Mouse (Mus musculus) B cell, adult (primary cell): ENCODE results near the gene Gm5483. TPM values are rescaled to one million over a fixed set of nuclear protein-coding genes. Genes with fewer than 3 reads are reported as not detected.

ENCODE experiments used
- total RNA-seq: library from RNA; stranded (reverse); gene quantifications from 4 replicates; pipeline ENCODE4 v1.2.4, GENCODE M21; 2023; ENCODE audit not compliant: inconsistent age

Gm5483 gene
- not detected in 4 replicates for total RNA-seq

DNA sequence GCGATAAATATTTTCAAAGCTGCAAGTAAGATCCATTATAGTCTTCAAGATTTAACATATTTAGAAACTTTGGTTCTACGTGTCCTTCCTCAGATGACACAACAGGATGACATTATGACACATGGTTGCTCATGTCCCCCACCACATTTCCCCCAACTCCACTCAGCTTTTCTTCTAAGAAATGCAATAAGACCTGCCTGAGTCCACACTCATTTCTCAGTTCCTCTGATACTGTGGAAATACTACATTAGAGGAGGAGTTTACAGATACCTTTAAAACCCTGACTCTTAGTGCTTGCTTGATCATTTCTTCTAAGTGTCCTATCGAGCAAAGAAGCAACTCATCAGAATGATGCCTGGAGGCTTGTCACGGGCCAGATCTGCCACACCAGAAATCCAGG lies at the start of gene Gm5483:
Gene Gm5483, plus strand, starts transcription at position 301 of the 400 bp plus-strand sequence.

DNA sequence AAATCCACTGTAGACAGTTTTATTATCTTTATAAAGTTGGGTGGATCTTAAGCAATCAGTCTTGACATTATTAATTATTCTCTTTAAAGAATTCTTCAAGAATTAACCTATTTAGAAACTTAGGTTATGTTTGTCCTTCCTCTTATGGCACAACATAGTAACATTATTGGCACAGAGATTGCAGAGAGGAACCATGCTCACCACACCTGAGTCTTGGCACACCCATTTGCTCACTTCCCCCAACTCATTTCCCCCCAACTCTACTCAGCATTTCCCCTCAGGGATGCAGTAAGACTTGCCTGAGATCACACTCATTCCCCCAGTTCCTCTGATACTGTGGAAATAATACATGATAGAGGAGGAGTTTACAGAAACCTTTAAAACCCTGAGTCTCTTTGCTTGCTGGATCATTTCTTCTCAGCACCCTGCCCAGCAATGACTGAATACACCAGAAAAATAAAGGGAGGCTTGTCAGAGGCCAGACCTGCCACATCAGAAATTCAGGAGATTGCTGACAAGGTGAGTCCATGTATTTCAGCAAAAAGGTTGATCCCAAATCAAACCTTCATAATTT lies 27.5 kb upstream of the Gm5483 start, which contains the start of gene Stfa2l1:
Gene Stfa2l1, plus strand, starts transcription at position 410 of the 574 bp plus-strand sequence.

DNA sequence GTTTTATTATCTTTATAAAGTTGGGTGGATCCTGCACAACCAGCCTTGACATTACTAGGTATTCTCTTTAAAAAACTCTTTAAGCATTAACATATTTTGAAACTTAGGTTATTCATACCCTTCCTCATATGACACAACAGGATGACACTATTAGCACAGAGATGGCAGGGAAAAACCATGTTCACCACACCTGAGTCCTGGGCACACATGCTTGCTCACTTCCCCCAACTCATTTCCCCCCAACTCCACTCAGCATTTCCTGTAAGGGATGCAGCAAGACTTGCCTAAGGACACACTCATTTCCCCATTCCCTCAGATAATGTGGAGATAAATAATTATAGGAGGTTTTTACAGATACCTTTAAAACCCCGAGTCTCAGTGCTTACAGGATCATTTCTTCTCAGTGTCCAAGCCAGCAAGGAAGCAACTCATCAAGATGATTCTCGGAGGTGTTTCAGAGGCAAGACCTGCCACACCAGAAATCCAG lies 26.0 kb downstream of the Gm5483 start, which contains the start of gene Gm5416:
Gene Gm5416, plus strand, starts transcription at position 437 of the 487 bp plus-strand sequence.

DNA sequence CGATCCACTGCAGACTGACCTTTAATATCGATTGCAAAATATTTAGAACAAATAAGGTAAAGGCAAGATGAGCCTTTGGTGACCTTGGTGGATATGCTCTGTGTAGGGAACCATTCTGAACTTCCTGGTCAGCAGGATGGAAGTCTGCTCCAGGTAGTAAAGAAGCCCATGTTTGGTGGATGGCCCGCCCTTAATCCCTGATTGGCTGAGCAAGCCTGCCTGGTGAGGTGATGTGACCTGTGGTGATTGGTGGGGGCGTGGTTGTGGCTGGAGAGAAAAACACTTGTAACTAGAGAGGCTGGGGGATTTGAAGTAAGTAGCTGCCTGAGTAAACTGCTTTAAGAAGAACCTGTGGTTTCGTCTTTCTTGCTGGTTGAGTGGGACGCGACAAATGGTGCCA lies 37.2 kb downstream of the Gm5483 start, which contains the start of gene 2010005H15Rik:
Gene 2010005H15Rik, plus strand, starts transcription at position 301 of the 400 bp plus-strand sequence.

Other genes with a start within 250 kb of the Gm5483 start
- 46.5 to 62.5 TPM (median 51.6 TPM) in 4 replicates for gene Parp9, start 245.7 kb upstream of the Gm5483 start, total RNA-seq
- gene Dtx3l, start 245.1 kb upstream of the Gm5483 start, total RNA-seq: 31.6 to 38.0 TPM (median 34.7 TPM) in 4 replicates
- 124 to 151 TPM (median 139 TPM) in 4 replicates for gene Kpna1, start 205.5 kb upstream of the Gm5483 start, total RNA-seq
- gene Wdr5b, start 143.0 kb upstream of the Gm5483 start, total RNA-seq: 13.1 to 18.7 TPM (median 16.2 TPM) in 4 replicates
- 31.2 to 37.0 TPM (median 33.7 TPM) in 4 replicates for gene Fam162a, start 112.6 kb upstream of the Gm5483 start, total RNA-seq
- 33.2 to 45.2 TPM (median 35.2 TPM) in 4 replicates for gene Ccdc58, start 112.5 kb upstream of the Gm5483 start, total RNA-seq
- not detected in 4 replicates for gene Csta1, start 53.0 kb upstream of the Gm5483 start, total RNA-seq
- not detected in 4 replicates for gene Stfa2l1, start 27.4 kb upstream of the Gm5483 start, total RNA-seq
- gene Gm5416, start 26.2 kb downstream of the Gm5483 start, total RNA-seq: not detected in 4 replicates
- gene 2010005H15Rik, start 37.3 kb downstream of the Gm5483 start, total RNA-seq: not detected in 4 replicates
- gene Stfa1, start 92.7 kb downstream of the Gm5483 start, total RNA-seq: not detected in 4 replicates
- gene BC117090, start 150.1 kb downstream of the Gm5483 start, total RNA-seq: not detected in 4 replicates
- not detected in 4 replicates for gene BC100530, start 183.5 kb downstream of the Gm5483 start, total RNA-seq
- gene Stfa2, start 224.2 kb downstream of the Gm5483 start, total RNA-seq: not detected in 4 replicates